Mouse (Mus musculus) cortical plate, adult 2 months (tissue): ENCODE data around the gene Pik3r4.

Experiments
- CTCF ChIP-seq: fragments of 200-500 bp; IDR thresholded peaks from 2 replicates; pipeline ENCODE4 v1.5.1; 2011; ENCODE audit warnings: mild to moderate bottlenecking, control low read depth, low read length; ENCODE audit not compliant: insufficient read depth; ENCODE audit errors: extremely low read depth
- POLR2A ChIP-seq: fragments of 200-500 bp; IDR thresholded peaks from 2 replicates; pipeline ENCODE4 v1.6.1; 2011; ENCODE audit warnings: mild to moderate bottlenecking, low read length, control low read depth; ENCODE audit not compliant: insufficient read depth; ENCODE audit errors: extremely low read depth

GRCm38 (mm10) chr9:105734651-105735050 lies 91.9 kb downstream of the Pik3r4 start:
- TF ChIP-seq CTCF (no peak), POLR2A (no peak)
